8 mouse cellular contexts compared by ENCODE assay signal in genomic region chr4:36951955-36952215, GRCm38 (mm10). TPM values are rescaled to one million over a fixed set of nuclear protein-coding genes. Genes with fewer than 3 reads are reported as not detected.
DNase-seq lines count a peak whose midpoint lies in the region; ATAC-seq and TF ChIP-seq lines count a peak whose summit lies in the region.

No protein-coding gene starts in this region.

- H3K9ac ChIP-seq in heart, embryonic 16.5 days (ENCODE audit: low read length): no peak overlapping the region
- no peak overlapping the region for H3K9ac ChIP-seq in intestine, embryonic 14.5 days (ENCODE audit: low read length)
- H3K9ac ChIP-seq in midbrain, postnatal 0 days (replicated peaks; ENCODE audit: low read length, poor library complexity, severe bottlenecking): peak overlapping the region; percentile 71

- WGBS in heart, embryonic 16.5 days: under 1% methylated on average over 7 of the region's 7 CpGs
- under 1% methylated on average over 7 of the region's 7 CpGs for WGBS in embryonic facial prominence, embryonic 10.5 days
- 1% methylated on average over 7 of the region's 7 CpGs for WGBS in intestine, embryonic 14.5 days
- under 1% methylated on average over 7 of the region's 7 CpGs for WGBS in midbrain, postnatal 0 days

- H3K4me3 ChIP-seq in heart, embryonic 16.5 days (ENCODE audit: low read length): peak overlapping the region; percentile 57
- peak overlapping the region; percentile 64 for H3K4me3 ChIP-seq in embryonic facial prominence, embryonic 10.5 days
- peak overlapping the region; percentile 49 for H3K4me3 ChIP-seq in intestine, embryonic 14.5 days (ENCODE audit: low read depth, low read length)
- H3K4me3 ChIP-seq in midbrain, postnatal 0 days (ENCODE audit: low read depth, low read length): peak overlapping the region; percentile 72

- H3K4me1 ChIP-seq in heart, embryonic 16.5 days (ENCODE audit: control insufficient read depth, insufficient read depth, low read length): peaks cover 13% of the 10 kb centered on the region
- peaks cover 21% of the 10 kb centered on the region for H3K4me1 ChIP-seq in embryonic facial prominence, embryonic 10.5 days
- peaks cover 4% of the 10 kb centered on the region for H3K4me1 ChIP-seq in intestine, embryonic 14.5 days (replicated peaks; ENCODE audit: control insufficient read depth, insufficient read depth, low read length)
- peaks cover 3% of the 10 kb centered on the region; the same call in 1 of the 2 replicates for H3K4me1 ChIP-seq in midbrain, postnatal 0 days (ENCODE audit: insufficient read depth, low read length)

- H3K36me3 ChIP-seq in heart, embryonic 16.5 days (ENCODE audit: control insufficient read depth, insufficient read depth): no peaks in the 10 kb centered on the region
- H3K36me3 ChIP-seq in embryonic facial prominence, embryonic 10.5 days (replicated peaks): no peaks in the 10 kb centered on the region
- H3K36me3 ChIP-seq in intestine, embryonic 14.5 days (ENCODE audit: control insufficient read depth, insufficient read depth, low read length): no peaks in the 10 kb centered on the region
- H3K36me3 ChIP-seq in midbrain, postnatal 0 days (ENCODE audit: insufficient read depth, low read length): no peaks in the 10 kb centered on the region

- no peak for TF ChIP-seq CTCF in midbrain, postnatal 0 days (IDR thresholded peaks at IDR 0.05)

- peak overlapping the region; percentile 85 for H3K4me2 ChIP-seq in heart, embryonic 16.5 days (ENCODE audit: low read depth, low read length)
- H3K4me2 ChIP-seq in intestine, embryonic 14.5 days (ENCODE audit: low read length): peak overlapping the region; percentile 97
- H3K4me2 ChIP-seq in midbrain, postnatal 0 days (ENCODE audit: low read depth, low read length, poor library complexity, severe bottlenecking): peak overlapping the region; percentile 87

- no peak for DNase-seq in heart, postnatal 25 days (ENCODE audit: low spot score)
- DNase-seq in embryonic facial prominence, embryonic 10.5 days (ENCODE audit: low spot score): no peak
- DNase-seq in intestine, embryonic 14.5 days (ENCODE audit: low spot score): peak; percentile 70
- no peak for DNase-seq in midbrain, postnatal 0 days (ENCODE audit: low spot score)
- DNase-seq in thymus, postnatal 0 days (ENCODE audit: low spot score): no peak
- no peak for DNase-seq in frontal cortex, postnatal 10 days (ENCODE audit: low spot score in 2 of 2)
- no peak for DNase-seq in lung, postnatal 10 days

- no peaks in the 10 kb centered on the region for H3K9me3 ChIP-seq in heart, embryonic 16.5 days (replicated peaks; ENCODE audit: control insufficient read depth, low read length)
- H3K9me3 ChIP-seq in embryonic facial prominence, embryonic 10.5 days: no peaks in the 10 kb centered on the region
- no peaks in the 10 kb centered on the region for H3K9me3 ChIP-seq in intestine, embryonic 14.5 days (ENCODE audit: control insufficient read depth, low read length)
- H3K9me3 ChIP-seq in midbrain, postnatal 0 days (ENCODE audit: low read length): no peaks in the 10 kb centered on the region

- H3K27ac ChIP-seq in heart, embryonic 16.5 days (ENCODE audit: low read length): no peak overlapping the region
- H3K27ac ChIP-seq in embryonic facial prominence, embryonic 10.5 days (replicated peaks): no peak overlapping the region
- no peak overlapping the region for H3K27ac ChIP-seq in intestine, embryonic 14.5 days (ENCODE audit: low read depth)
- H3K27ac ChIP-seq in midbrain, postnatal 0 days (ENCODE audit: low read depth, low read length): no peak overlapping the region; the same call in 1 of the 2 replicates

- peaks cover 48% of the 10 kb centered on the region for H3K27me3 ChIP-seq in heart, embryonic 16.5 days (ENCODE audit: control insufficient read depth, insufficient read depth, low read length)
- peaks cover 66% of the 10 kb centered on the region for H3K27me3 ChIP-seq in embryonic facial prominence, embryonic 10.5 days (replicated peaks; ENCODE audit: low read depth, poor library complexity, severe bottlenecking)
- peaks cover 68% of the 10 kb centered on the region for H3K27me3 ChIP-seq in intestine, embryonic 14.5 days (replicated peaks; ENCODE audit: control insufficient read depth, insufficient read depth, low read length)
- H3K27me3 ChIP-seq in midbrain, postnatal 0 days (ENCODE audit: insufficient read depth, low read length): 0 out of 2 replicates have a peak, but pooled peaks cover 6% of the 10 kb centered on the region

- no peak for ATAC-seq in heart, embryonic 16.5 days (replicated peaks; ENCODE audit: extremely low read depth, insufficient read depth, low FRiP score)
- no peak for ATAC-seq in intestine, embryonic 14.5 days (replicated peaks; ENCODE audit: low FRiP score, low TSS enrichment, low read depth)
- ATAC-seq in midbrain, postnatal 0 days (ENCODE audit: low FRiP score): no peak

- intact Hi-C loops in heart, postnatal 25 days (cut with DNase I): no loop called here

RNA-seq across cellular contexts. Expression of gene Lingo2, which starts 0.3 kb away (rescaled TPM):
- polyA plus RNA-seq in heart, embryonic 16.5 days (2015; fragmentation: Nextera tagmentation; extraction: Ambion mirVana): 0.30 and 0.45 TPM in 2 replicates
- total RNA-seq in heart, postnatal 25 days (2021): not detected
- polyA plus RNA-seq in embryonic facial prominence, embryonic 10.5 days (2016; fragmentation: Nextera tagmentation; extraction: Ambion mirVana): 0.88 and 2.1 TPM in 2 replicates
- polyA plus RNA-seq in intestine, embryonic 14.5 days (2014; fragmentation: Nextera tagmentation; extraction: Ambion mirVana): 1.0 and 1.3 TPM in 2 replicates
- 51.6 and 59.8 TPM in 2 replicates for total RNA-seq in midbrain, postnatal 0 days (2014; rRNA removed)
- polyA plus RNA-seq in midbrain, postnatal 0 days (2015; fragmentation: Nextera tagmentation; extraction: Ambion mirVana): 51.7 and 59.7 TPM in 2 replicates
- 0.07 TPM in 1 of 2 replicates, not detected in the other for polyA plus RNA-seq in thymus, postnatal 0 days (2015; fragmentation: Nextera tagmentation; extraction: Ambion mirVana)

Comparison
In these comparisons a context has a peak if more than half of its experiments do, and no peak if none do; other contexts are left out.
1. RNA of gene Lingo2, which starts 0.3 kb away (polyA plus RNA-seq): 51.7 to 59.7 TPM in midbrain, postnatal 0 days; 0.88 to 2.1 TPM in embryonic facial prominence, embryonic 10.5 days, 1.0 to 1.3 TPM in intestine, embryonic 14.5 days, 0.30 to 0.45 TPM in heart, embryonic 16.5 days and 0.07 TPM in thymus, postnatal 0 days; every median in the first group is over 10 times any median in the second.
2. Peak in every context shown above with its lines, with median percentiles within 50 percentile points of each other: H3K4me2 ChIP-seq and H3K4me3 ChIP-seq.